Mouse (Mus musculus) erythroblast, embryonic 14.5 days (primary cell): ENCODE results near the gene Mob4.

ENCODE experiments used
- GATA1 ChIP-seq: IDR thresholded peaks from 2 replicates; pipeline ENCODE4 v1.6.1; 2012; ENCODE audit warnings: low read length, inconsistent platforms, mixed read lengths
- TAL1 ChIP-seq: IDR thresholded peaks from 3 replicates; pipeline ENCODE4 v1.6.1; 2012; ENCODE audit warnings: low read length, inconsistent platforms, mixed read lengths

DNA sequence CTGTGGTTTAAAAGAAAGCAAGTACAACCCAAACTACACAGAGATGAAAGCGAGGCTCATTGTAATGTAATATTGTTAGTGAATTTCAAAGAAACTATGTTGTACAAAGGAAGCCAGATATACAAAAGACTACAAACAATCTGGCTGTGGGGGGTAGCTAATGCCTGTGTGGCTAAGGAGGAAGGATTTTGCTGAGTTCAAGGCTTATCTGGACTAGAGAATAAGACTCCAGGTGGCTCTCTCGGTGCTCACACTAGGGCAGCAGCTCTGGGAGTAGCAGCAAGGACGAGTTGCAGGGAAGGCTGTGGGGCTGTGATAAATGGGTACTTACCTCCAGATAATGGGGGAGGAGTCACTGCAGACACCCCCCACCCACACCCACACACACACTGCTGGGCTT lies 67.7 kb downstream of the Mob4 start:
- TF ChIP-seq TAL1 (no peak), GATA1 (no peak)
